Mouse (Mus musculus) urinary bladder, adult 2 months (tissue): ENCODE measurements at regions not wholly inside any gene's neighbourhood (a gene's known extent, or its start where the extent isn't known, plus 50 kb on each side); places are given as distances from the start of the nearest gene placed in this dataset.

ENCODE experiments used
- DNase-seq: peaks from one replicate; pipeline ENCODE4 v3.0.0; 2022; ENCODE audit warnings: low spot score

- DNase-seq, result no peak
These were observed 51.5 kb upstream of the D7Ertd443e start for GRCm38 (mm10) chr7:134436917-134437316.

GRCm38 (mm10) chr7:134439281-134439680 lies 53.8 kb upstream of the D7Ertd443e start:
- DNase-seq, result no peak

GRCm38 (mm10) chr7:134445008-134445806 lies 59.7 kb upstream of the D7Ertd443e start:
- no peak for DNase-seq

- no peak for DNase-seq
These were observed 62.3 kb upstream of the D7Ertd443e start for GRCm38 (mm10) chr7:134447648-134448202.

GRCm38 (mm10) chr7:134448831-134449230 lies 63.4 kb upstream of the D7Ertd443e start:
- no peak for DNase-seq

- DNase-seq, result no peak
These were observed 77.2 kb upstream of the D7Ertd443e start for GRCm38 (mm10) chr7:134462677-134463076.

GRCm38 (mm10) chr7:134463380-134463779 lies 77.9 kb upstream of the D7Ertd443e start:
- DNase-seq, result no peak

GRCm38 (mm10) chr7:134467216-134467615 lies 81.8 kb upstream of the D7Ertd443e start:
- no peak for DNase-seq

GRCm38 (mm10) chr7:134471286-134471685 lies 85.8 kb upstream of the D7Ertd443e start:
- DNase-seq, result no peak

- DNase-seq, result no peak
These were observed 105.9 kb upstream of the D7Ertd443e start for GRCm38 (mm10) chr7:134491326-134491725.

- DNase-seq, result no peak
These were observed 111.8 kb upstream of the D7Ertd443e start for GRCm38 (mm10) chr7:134497219-134497618.

- no peak for DNase-seq
These were observed 112.4 kb upstream of the D7Ertd443e start for GRCm38 (mm10) chr7:134497870-134498269.

GRCm38 (mm10) chr7:134498716-134499115 lies 113.3 kb upstream of the D7Ertd443e start:
- no peak for DNase-seq

GRCm38 (mm10) chr7:134499429-134499828 lies 114.0 kb upstream of the D7Ertd443e start:
- DNase-seq, result no peak

- no peak for DNase-seq
These were observed 114.7 kb upstream of the D7Ertd443e start for GRCm38 (mm10) chr7:134500210-134500609.

GRCm38 (mm10) chr7:134501079-134501478 lies 115.6 kb upstream of the D7Ertd443e start:
- DNase-seq, result no peak

GRCm38 (mm10) chr7:134510333-134510928 lies 125.0 kb upstream of the D7Ertd443e start:
- no peak for DNase-seq

- DNase-seq, result no peak
These were observed 134.0 kb upstream of the D7Ertd443e start for GRCm38 (mm10) chr7:134519372-134519975.

- no peak for DNase-seq
These were observed 138.4 kb upstream of the D7Ertd443e start for GRCm38 (mm10) chr7:134523897-134524296.

- DNase-seq, result no peak
These were observed 139.6 kb upstream of the D7Ertd443e start for GRCm38 (mm10) chr7:134525041-134525440.

- DNase-seq, result no peak
These were observed 140.0 kb upstream of the D7Ertd443e start for GRCm38 (mm10) chr7:134525461-134525860.

GRCm38 (mm10) chr7:134527351-134527750 lies 141.9 kb upstream of the D7Ertd443e start:
- no peak for DNase-seq

GRCm38 (mm10) chr7:134528026-134528425 lies 142.4 kb upstream of the Dock1 start:
- no peak for DNase-seq
